Mouse (Mus musculus) bone marrow macrophage, adult 2 months (primary cell): Measurements from ENCODE around the gene Fam71e1.

Experiments
- CTCF ChIP-seq: IDR thresholded peaks from 2 replicates; pipeline ENCODE4 v1.5.1; 2012; ENCODE audit warnings: low read depth, mild to moderate bottlenecking, low read length, moderate library complexity
- POLR2A ChIP-seq: IDR thresholded peaks from 2 replicates; pipeline ENCODE4 v1.6.1; 2012; ENCODE audit warnings: mild to moderate bottlenecking, low read depth, low read length, borderline replicate concordance

DNA sequence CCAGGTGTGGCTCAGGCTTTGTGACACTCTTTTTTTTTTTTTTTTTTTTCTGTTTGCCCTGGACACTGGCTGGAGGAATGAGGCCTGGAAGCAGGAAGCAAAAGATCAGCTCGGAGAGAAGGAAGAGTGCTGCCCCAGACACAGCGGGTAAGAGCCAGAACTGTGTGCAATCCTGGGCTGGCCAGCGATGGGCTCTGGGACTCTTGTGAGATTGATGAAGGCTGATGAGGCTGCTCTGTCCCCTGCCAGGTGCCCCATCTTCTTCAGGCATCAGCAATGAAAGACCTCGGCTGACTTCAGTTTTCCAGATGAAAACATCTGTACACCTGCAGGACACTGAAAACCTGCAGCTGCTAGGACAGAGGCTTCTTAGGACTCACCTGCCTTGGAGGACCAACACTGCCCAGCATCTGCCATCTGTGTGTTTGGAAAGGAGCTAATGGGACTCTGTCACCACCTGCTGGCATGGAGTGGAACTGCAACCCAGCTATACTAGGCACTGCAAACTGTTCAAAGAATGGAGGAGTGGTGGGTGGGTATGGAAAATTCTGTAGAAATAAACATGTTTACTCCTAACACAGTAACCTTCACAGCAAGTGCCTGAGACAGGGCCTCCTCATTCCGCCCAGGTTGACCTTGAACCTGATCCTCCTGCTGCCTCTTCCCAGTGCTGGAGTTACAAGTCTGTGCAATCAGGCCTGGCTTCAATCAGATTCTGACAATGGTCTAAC lies 11.4 kb upstream of the Fam71e1 start:
- TF ChIP-seq POLR2A (no peak), CTCF (peak; percentile 90)
